Mouse (Mus musculus) retina, postnatal 7 days (tissue): Measurements from ENCODE around the gene Aspa.

Source experiments
- DNase-seq: peaks from one replicate; pipeline ENCODE4 v3.0.0-alpha.2; 2012; ENCODE audit warnings: low read depth, low spot score

Aspa gene

GRCm38 (mm10) chr11:73257362-73257945 is 71.9 kb downstream of the Aspa start:
- DNase-seq, result no peak
